ENCODE assay signal across 27 mouse cellular contexts in genomic region chr5:24092496-24092895, GRCm38 (mm10). TPM values are rescaled to one million over a fixed set of nuclear protein-coding genes. Genes with fewer than 3 reads are reported as not detected.
A peak's percentile ranks its signal among the peaks of the same experiment; 100 is the strongest.
DNase-seq lines count a peak whose midpoint lies in the region; ATAC-seq lines count a peak whose summit lies in the region.
"Had no signal": no experiment of that assay in that cellular context is flagged by ENCODE, and none has a peak within 500 bp of the region (broad histone marks: within the 10 kb centered on the region; RNA-seq: fewer than 3 reads in every experiment).

No protein-coding gene starts in this region.

- DNase-seq in frontal cortex, postnatal 14 days (ENCODE audit: low spot score in 2 of 2): no peak
- peak; percentile 13 for DNase-seq in intestine, embryonic 14.5 days (ENCODE audit: low spot score)
- peak; percentile 56 for DNase-seq in brain, adult 2 months (ENCODE audit: low read depth, low spot score)
- DNase-seq: adrenal gland, adult 8-10 months; adrenal gland, postnatal 14 days; adrenal gland, postnatal 36 days; B cell, adult 2 months; cerebellum, adult 11 months; cerebellum, adult 18-20 months; cerebellum, adult 8-10 months; cerebellum, adult 9-11 months; cerebellum, postnatal 14 days; cerebellum, postnatal 36 days; embryo, embryonic 11 days had no signal

- no peaks in the 10 kb centered on the region for H3K27me3 ChIP-seq in intestine, embryonic 14.5 days (replicated peaks; ENCODE audit: control insufficient read depth, insufficient read depth, low read length)
- no peaks in the 10 kb centered on the region for H3K27me3 ChIP-seq in intestine, embryonic 16.5 days (replicated peaks; ENCODE audit: control insufficient read depth, insufficient read depth, low read length)
- H3K27me3 ChIP-seq: embryonic facial prominence, embryonic 13.5 days; embryonic facial prominence, embryonic 15.5 days; forebrain, embryonic 12.5 days had no signal

- H3K4me1 ChIP-seq in intestine, embryonic 14.5 days (replicated peaks; ENCODE audit: control insufficient read depth, insufficient read depth, low read length): no peaks in the 10 kb centered on the region
- no peaks in the 10 kb centered on the region for H3K4me1 ChIP-seq in intestine, embryonic 16.5 days (ENCODE audit: control insufficient read depth, insufficient read depth, low read length)
- H3K4me1 ChIP-seq: embryonic facial prominence, embryonic 13.5 days; embryonic facial prominence, embryonic 15.5 days; forebrain, embryonic 10.5 days; forebrain, embryonic 12.5 days had no signal

- H3K4me2 ChIP-seq in intestine, embryonic 14.5 days (ENCODE audit: low read length): no peak overlapping the region
- no peak overlapping the region for H3K4me2 ChIP-seq in intestine, embryonic 16.5 days (ENCODE audit: low read depth, low read length)
- H3K4me2 ChIP-seq: embryonic facial prominence, embryonic 13.5 days; embryonic facial prominence, embryonic 15.5 days; forebrain, embryonic 12.5 days had no signal

- ATAC-seq in frontal cortex, adult (ENCODE audit: low TSS enrichment): peak; percentile 55; the same call in 1 of the 2 replicates
- no peak for ATAC-seq in intestine, embryonic 14.5 days (replicated peaks; ENCODE audit: low FRiP score, low TSS enrichment, low read depth)
- ATAC-seq in intestine, embryonic 16.5 days: no peak
- ATAC-seq: activated CD4-positive, CD25-positive, alpha-beta regulatory T cell, adult 4 months; CD4-positive, CD25-positive, alpha-beta regulatory T cell, adult 4 months; forebrain, embryonic 14.5 days; forebrain, embryonic 16.5 days; Patski had no signal

- no peak overlapping the region for H3K27ac ChIP-seq in intestine, embryonic 14.5 days (ENCODE audit: low read depth)
- H3K27ac ChIP-seq in intestine, embryonic 16.5 days (ENCODE audit: low read length): no peak overlapping the region
- H3K27ac ChIP-seq: embryonic facial prominence, embryonic 13.5 days; embryonic facial prominence, embryonic 15.5 days; forebrain, embryonic 10.5 days; forebrain, embryonic 12.5 days had no signal

- no peak overlapping the region for H3K9ac ChIP-seq in intestine, embryonic 14.5 days (ENCODE audit: low read length)
- H3K9ac ChIP-seq in intestine, embryonic 16.5 days (ENCODE audit: low read depth, low read length): no peak overlapping the region
- H3K9ac ChIP-seq: embryonic facial prominence, embryonic 13.5 days; embryonic facial prominence, embryonic 15.5 days; forebrain, embryonic 12.5 days had no signal

- no peaks in the 10 kb centered on the region for H3K36me3 ChIP-seq in intestine, embryonic 14.5 days (ENCODE audit: control insufficient read depth, insufficient read depth, low read length)
- no peaks in the 10 kb centered on the region for H3K36me3 ChIP-seq in intestine, embryonic 16.5 days (ENCODE audit: control insufficient read depth, insufficient read depth, low read length)
- H3K36me3 ChIP-seq: embryonic facial prominence, embryonic 13.5 days; embryonic facial prominence, embryonic 15.5 days; forebrain, embryonic 10.5 days; forebrain, embryonic 12.5 days; G1E had no signal

- no peak overlapping the region for H3K4me3 ChIP-seq in intestine, embryonic 14.5 days (ENCODE audit: low read depth, low read length)
- no peak overlapping the region for H3K4me3 ChIP-seq in intestine, embryonic 16.5 days (ENCODE audit: low read length)
- H3K4me3 ChIP-seq: embryonic facial prominence, embryonic 13.5 days; embryonic facial prominence, embryonic 15.5 days; erythroblast, embryonic 14.5 days; forebrain, embryonic 10.5 days; forebrain, embryonic 12.5 days had no signal

- H3K9me3 ChIP-seq in intestine, embryonic 14.5 days (ENCODE audit: control insufficient read depth, low read length): no peaks in the 10 kb centered on the region
- no peaks in the 10 kb centered on the region for H3K9me3 ChIP-seq in intestine, embryonic 16.5 days (ENCODE audit: control insufficient read depth, low read length)
- H3K9me3 ChIP-seq: embryonic facial prominence, embryonic 13.5 days; embryonic facial prominence, embryonic 15.5 days; forebrain, embryonic 10.5 days; forebrain, embryonic 12.5 days; G1E had no signal

- 69% methylated on average over 3 of the region's 3 CpGs for WGBS in intestine, embryonic 14.5 days
- 82% methylated on average over 3 of the region's 3 CpGs for WGBS in intestine, embryonic 16.5 days

RNA-seq across cellular contexts. Expression of gene Klhl7, which starts 7.9 kb away (rescaled TPM):
- polyA plus RNA-seq in intestine, embryonic 14.5 days (2014; fragmentation: Nextera tagmentation; extraction: Ambion mirVana): 46.6 and 50.4 TPM in 2 replicates
- polyA plus RNA-seq in intestine, embryonic 16.5 days (2015; fragmentation: Nextera tagmentation; extraction: Ambion mirVana): 31.0 and 31.2 TPM in 2 replicates

Comparison
In these comparisons a context has a peak if more than half of its experiments do, and no peak if none do; other contexts are left out.
1. DNase-seq: peak in intestine, embryonic 14.5 days (single experiment) and brain, adult 2 months (single experiment); none in frontal cortex, postnatal 14 days (0 of 2).